28 mouse cellular contexts compared by ENCODE assay signal in genomic region chr6:134072439-134072838, GRCm38 (mm10). TPM values are rescaled to one million over a fixed set of nuclear protein-coding genes. Genes with fewer than 3 reads are reported as not detected.
DNase-seq lines count a peak whose midpoint lies in the region; ATAC-seq and TF ChIP-seq lines count a peak whose summit lies in the region.
"Had no signal": no experiment of that assay in that cellular context is flagged by ENCODE, and none has a peak within 500 bp of the region (broad histone marks: within the 10 kb centered on the region; RNA-seq: fewer than 3 reads in every experiment).

No protein-coding gene starts in this region.

- no peak for TF ChIP-seq CTCF in intestine, postnatal 0 days (IDR thresholded peaks at IDR 0.05; ENCODE audit: low read depth)
- no peak for TF ChIP-seq CTCF in MEL (IDR thresholded peaks at IDR 0.05 in 2 of 3, conservative IDR thresholded peaks at IDR 0.05 in 1 of 3; ENCODE audit: control insufficient read depth in 1 of 3, insufficient read depth in 1 of 3, low read depth in 2 of 3, low read length in 3 of 3, poor library complexity in 1 of 3, severe bottlenecking in 1 of 3)

- 46% methylated on average over 7 of the region's 7 CpGs for WGBS in intestine, postnatal 0 days
- WGBS in intestine, embryonic 15.5 days, result 77% methylated on average over 7 of the region's 7 CpGs

- no peak for TF ChIP-seq RAD21 in MEL (IDR thresholded peaks at IDR 0.05; ENCODE audit: low read depth, low read length)

- no peaks in the 10 kb centered on the region for H3K9me3 ChIP-seq in intestine, postnatal 0 days (ENCODE audit: control insufficient read depth)
- H3K9me3 ChIP-seq in intestine, embryonic 15.5 days, result no peaks in the 10 kb centered on the region
- H3K9me3 ChIP-seq in MEL (replicated peaks; ENCODE audit: insufficient read depth, low read length), result no peaks in the 10 kb centered on the region
- H3K9me3 ChIP-seq: embryonic facial prominence, embryonic 13.5 days; forebrain, embryonic 15.5 days; liver, embryonic 13.5 days; megakaryocyte, embryonic 14.5 days; midbrain, embryonic 15.5 days had no signal

- no peak for TF ChIP-seq POLR2A in MEL (IDR thresholded peaks at IDR 0.05; ENCODE audit: control insufficient read depth in 1 of 2, insufficient read depth in 1 of 2, low read depth in 1 of 2, low read length in 2 of 2, poor library complexity in 1 of 2)

- H3K9ac ChIP-seq in intestine, postnatal 0 days (ENCODE audit: low read depth, low read length), result no peak overlapping the region
- H3K9ac ChIP-seq in intestine, embryonic 15.5 days, result no peak overlapping the region
- peak overlapping the region; percentile 33 for H3K9ac ChIP-seq in MEL (ENCODE audit: control insufficient read depth, low read depth, low read length, poor library complexity, severe bottlenecking)
- H3K9ac ChIP-seq: embryonic facial prominence, embryonic 13.5 days; forebrain, embryonic 15.5 days; hindbrain, embryonic 14.5 days; liver, embryonic 13.5 days; lung, embryonic 14.5 days; midbrain, embryonic 15.5 days had no signal

- no peak for ATAC-seq in intestine, postnatal 0 days
- ATAC-seq in intestine, embryonic 15.5 days, result no peak
- peak; percentile 60 for ATAC-seq in granulocyte monocyte progenitor cell, adult 5-6 weeks (replicated peaks; ENCODE audit: poor library complexity, severe bottlenecking)
- ATAC-seq: forebrain, embryonic 15.5 days; inflammation-experienced regulatory T-cells, adult 6 months; midbrain, embryonic 15.5 days had no signal

- no peaks in the 10 kb centered on the region for H3K4me1 ChIP-seq in intestine, postnatal 0 days (replicated peaks; ENCODE audit: control insufficient read depth, insufficient read depth, low read length)
- H3K4me1 ChIP-seq in intestine, embryonic 15.5 days (replicated peaks), result no peaks in the 10 kb centered on the region
- H3K4me1 ChIP-seq in MEL (ENCODE audit: control insufficient read depth in 1 of 2, insufficient read depth in 2 of 2, low read length in 2 of 2), result peaks cover 17 to 19% of the 10 kb centered on the region in 2 experiments
- H3K4me1 ChIP-seq: embryonic facial prominence, embryonic 13.5 days; forebrain, embryonic 15.5 days; midbrain, embryonic 15.5 days had no signal

- no peak overlapping the region for H3K27ac ChIP-seq in intestine, postnatal 0 days (ENCODE audit: low read depth, low read length)
- no peak overlapping the region for H3K27ac ChIP-seq in intestine, embryonic 15.5 days
- peak overlapping the region; percentile 63 for H3K27ac ChIP-seq in MEL (ENCODE audit: control insufficient read depth, low read depth, low read length)
- H3K27ac ChIP-seq: embryonic facial prominence, embryonic 13.5 days; forebrain, embryonic 15.5 days; heart, adult 2 months; hindbrain, embryonic 14.5 days; layer of hippocampus, adult 2 months; liver, embryonic 13.5 days; midbrain, embryonic 15.5 days had no signal

- DNase-seq in MEL (ENCODE audit: low read depth, low spot score), result peak; percentile 57
- DNase-seq in monocyte, adult 2 months (ENCODE audit: low read depth in 1 of 2, low spot score in 2 of 2), result peak; percentile 24 to 37
- DNase-seq in adrenal gland, postnatal 36 days, result no peak
- no peak for DNase-seq in frontal cortex, adult 2 months (ENCODE audit: extremely low spot score in 1 of 2, low spot score in 1 of 2)
- DNase-seq in frontal cortex, postnatal 25 days (ENCODE audit: low spot score in 2 of 2), result no peak
- DNase-seq: adrenal gland, postnatal 25 days; cerebellum, adult 18-20 months; cerebellum, postnatal 25 days; embryo, embryonic 11 days; gastrocnemius, postnatal 25 days; heart, adult 2 months; heart, postnatal 36 days; kidney, adult 9 months; kidney, postnatal 25 days; liver, embryonic 13.5 days; lung, embryonic 14.5 days; thymus, postnatal 14 days had no signal

- 0 out of 2 replicates have a peak overlapping the region, but pooled peaks have one; percentile 13 for H3K4me2 ChIP-seq in intestine, postnatal 0 days (replicated peaks; ENCODE audit: low read depth)
- no peak overlapping the region for H3K4me2 ChIP-seq in intestine, embryonic 15.5 days (replicated peaks)
- H3K4me2 ChIP-seq: embryonic facial prominence, embryonic 13.5 days; forebrain, embryonic 15.5 days; hindbrain, embryonic 14.5 days; liver, embryonic 13.5 days; lung, embryonic 14.5 days; midbrain, embryonic 15.5 days had no signal

- no peak overlapping the region for H3K4me3 ChIP-seq in intestine, postnatal 0 days (ENCODE audit: low read depth, low read length)
- H3K4me3 ChIP-seq in intestine, embryonic 15.5 days (replicated peaks), result no peak overlapping the region
- H3K4me3 ChIP-seq in MEL (ENCODE audit: control insufficient read depth in 1 of 2, insufficient read depth in 1 of 2, low read depth in 2 of 2, low read length in 2 of 2), result peak overlapping the region; percentile 15 to 36
- H3K4me3 ChIP-seq: embryonic facial prominence, embryonic 13.5 days; erythroblast, embryonic 14.5 days; forebrain, embryonic 15.5 days; heart, adult 2 months; layer of hippocampus, adult 2 months; liver, embryonic 13.5 days; midbrain, embryonic 15.5 days had no signal

- H3K79me2 ChIP-seq in MEL (ENCODE audit: control insufficient read depth, insufficient read depth, low read length, poor library complexity), result peaks cover 17% of the 10 kb centered on the region

- TF ChIP-seq EP300 in MEL (IDR thresholded peaks at IDR 0.05; ENCODE audit: low read depth in 1 of 2, low read length in 2 of 2), result no peak

- H3K27me3 ChIP-seq in intestine, postnatal 0 days (replicated peaks; ENCODE audit: control insufficient read depth, insufficient read depth, low read length), result no peaks in the 10 kb centered on the region
- H3K27me3 ChIP-seq in intestine, embryonic 15.5 days (replicated peaks), result no peaks in the 10 kb centered on the region
- no peaks in the 10 kb centered on the region for H3K27me3 ChIP-seq in MEL (ENCODE audit: control insufficient read depth in 1 of 2, insufficient read depth in 2 of 2, low read length in 2 of 2)
- H3K27me3 ChIP-seq: embryonic facial prominence, embryonic 13.5 days; forebrain, embryonic 15.5 days; liver, embryonic 13.5 days; megakaryocyte, embryonic 14.5 days; midbrain, embryonic 15.5 days had no signal

- H3K36me3 ChIP-seq in intestine, postnatal 0 days (ENCODE audit: control insufficient read depth, insufficient read depth), result peaks cover 15% of the 10 kb centered on the region; the same call in 1 of the 2 replicates
- H3K36me3 ChIP-seq in intestine, embryonic 15.5 days, result no peaks in the 10 kb centered on the region
- H3K36me3 ChIP-seq in MEL (ENCODE audit: control insufficient read depth in 1 of 2, insufficient read depth in 2 of 2, low read length in 2 of 2), result peaks cover 15 to 32% of the 10 kb centered on the region in 2 experiments
- H3K36me3 ChIP-seq: midbrain, embryonic 15.5 days had no signal

TF ChIP-seq in MEL, 35 proteins besides CTCF, POLR2A, EP300 and RAD21:
- TF ChIP-seq KAT2A (conservative IDR thresholded peaks at IDR 0.05; ENCODE audit: low read depth, low read length) (no peak), MAFK (IDR thresholded peaks at IDR 0.05; ENCODE audit: borderline replicate concordance, low read depth, low read length) (no peak), BHLHE40 (IDR thresholded peaks at IDR 0.05; ENCODE audit: borderline replicate concordance, low read depth, low read length) (peak; percentile 78; the same call in 1 of the 2 replicates), GABPA (IDR thresholded peaks at IDR 0.05; ENCODE audit: low read depth, low read length) (no peak), MYC (IDR thresholded peaks at IDR 0.05; ENCODE audit: low read depth, low read length) (no peak), RCOR1 (IDR thresholded peaks at IDR 0.05; ENCODE audit: low read depth, low read length) (no peak), ZMIZ1 (IDR thresholded peaks at IDR 0.05; ENCODE audit: low read depth, low read length) (no peak), POLR2AphosphoS2 (IDR thresholded peaks at IDR 0.05; ENCODE audit: low read length) (no peak), USF1 (IDR thresholded peaks at IDR 0.05; ENCODE audit: low read depth, low read length) (no peak), ELF1 (IDR thresholded peaks at IDR 0.05; ENCODE audit: low read depth, low read length) (peak; percentile 83), GATA1 (IDR thresholded peaks at IDR 0.05; ENCODE audit: low read depth, low read length) (no peak), MXI1 (IDR thresholded peaks at IDR 0.05; ENCODE audit: low read depth, low read length) (peak; percentile 74), SIN3A (IDR thresholded peaks at IDR 0.05; ENCODE audit: low read length) (0 out of 2 replicates have a peak, but pooled peaks have one; percentile 26)

RNA-seq across cellular contexts. Expression of gene Etv6, which starts 36.9 kb away (rescaled TPM):
- 7.8 and 9.4 TPM in 2 replicates for polyA plus RNA-seq in intestine, postnatal 0 days (2015; fragmentation: Nextera tagmentation; extraction: Ambion mirVana)
- polyA plus RNA-seq in intestine, embryonic 15.5 days (2015; fragmentation: Nextera tagmentation; extraction: Ambion mirVana), result 12.5 and 12.9 TPM in 2 replicates
- 12.6 and 12.9 TPM in 2 replicates for total RNA-seq in MEL (2012; rRNA removed)
- polyA plus RNA-seq in MEL (2012; ENCODE audit: insufficient read depth in 1 of 2, insufficient read length in 2 of 2, low read depth in 1 of 2, low replicate concordance in 2 of 2, missing spikeins in 1 of 2), result 10 to 100 TPM in 1 of 2 experiments, not detected in 1; 25.9 TPM
- 100 and 123 TPM in 2 replicates for total RNA-seq in granulocyte monocyte progenitor cell, adult 5-6 weeks (2014; fragmentation: Nextera tagmentation)
- total RNA-seq in granulocyte monocyte progenitor cell, adult 5-6 weeks (2017), result 75.5 and 83.9 TPM in 2 replicates
- total RNA-seq in adrenal gland, postnatal 36 days (2021), result 10 to 100 TPM; 51.3 to 57.6 TPM
- 9.1 and 10.4 TPM in 2 replicates for polyA plus RNA-seq in frontal cortex, adult 2 months (2012; rRNA removed)

Comparison
In these comparisons a context has a peak if more than half of its experiments do, and no peak if none do; other contexts are left out.
1. H3K4me3 ChIP-seq: peak in MEL (2 of 2); none in intestine, postnatal 0 days (single experiment) and intestine, embryonic 15.5 days (single experiment).
2. DNase-seq: peak in MEL (single experiment) and monocyte, adult 2 months (2 of 2); none in adrenal gland, postnatal 36 days (0 of 2), frontal cortex, adult 2 months (0 of 2) and frontal cortex, postnatal 25 days (0 of 2).